Mouse (Mus musculus) spleen, adult 18-20 months (tissue): Measurements from ENCODE around the gene H2-Ab1.
A peak's percentile ranks its signal among the peaks of the same experiment; 100 is the strongest.

Experiments used
- DNase-seq, 2 experiments: peaks; one replicate each; pipeline ENCODE4 v3.0.0; 2022; ENCODE audit warnings: mixed read lengths in 2 of 2

The H2-Ab1 gene

DNA sequence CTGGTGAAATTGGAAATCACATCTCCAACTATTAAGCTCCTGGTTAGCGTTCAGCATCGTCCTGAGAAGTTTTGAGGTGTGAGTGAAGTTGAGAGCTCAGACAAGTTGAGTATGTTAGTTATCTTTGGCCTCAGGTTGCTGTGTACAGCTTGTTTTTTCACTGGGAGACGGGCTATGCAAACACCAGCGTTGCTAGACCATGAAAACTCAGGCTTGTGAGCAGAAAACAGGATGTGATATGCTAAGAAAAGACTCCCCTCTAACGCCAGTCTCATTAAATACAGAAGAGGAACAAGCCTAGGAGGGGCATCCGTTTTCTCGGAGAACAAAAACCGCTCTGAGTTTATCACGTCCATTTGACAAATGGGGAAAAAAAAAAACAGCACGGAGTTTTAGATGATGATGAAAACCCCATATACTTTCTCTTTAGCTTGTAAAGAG, 17.9 kb upstream of the H2-Ab1 start:
- DNase-seq: peak; percentile 30 to 32

GRCm38 (mm10) chr17:34240366-34240765, 17.1 kb upstream of the H2-Ab1 start:
- no peak for DNase-seq

DNA sequence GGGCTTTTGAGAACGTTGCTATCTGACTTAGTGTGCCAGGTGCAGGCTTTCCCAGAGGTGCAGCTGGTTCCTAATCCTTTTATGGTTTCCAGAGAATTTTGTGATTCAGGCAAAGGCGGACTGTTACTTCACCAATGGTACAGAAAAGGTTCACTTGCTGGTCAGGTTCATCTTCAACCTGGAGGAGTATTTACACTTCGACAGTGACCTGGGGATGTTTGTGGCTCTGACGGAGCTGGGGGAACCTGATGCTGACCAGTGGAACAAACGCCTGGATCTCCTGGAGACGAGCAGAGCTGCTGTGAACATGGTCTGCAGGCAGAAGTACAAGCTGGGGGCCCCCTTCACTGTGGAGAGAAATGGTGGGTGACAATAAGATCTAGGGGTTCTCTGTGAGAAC, 16.6 kb upstream of the H2-Ab1 start:
- DNase-seq: peak in 1 of 2 experiments; percentile 2

DNA sequence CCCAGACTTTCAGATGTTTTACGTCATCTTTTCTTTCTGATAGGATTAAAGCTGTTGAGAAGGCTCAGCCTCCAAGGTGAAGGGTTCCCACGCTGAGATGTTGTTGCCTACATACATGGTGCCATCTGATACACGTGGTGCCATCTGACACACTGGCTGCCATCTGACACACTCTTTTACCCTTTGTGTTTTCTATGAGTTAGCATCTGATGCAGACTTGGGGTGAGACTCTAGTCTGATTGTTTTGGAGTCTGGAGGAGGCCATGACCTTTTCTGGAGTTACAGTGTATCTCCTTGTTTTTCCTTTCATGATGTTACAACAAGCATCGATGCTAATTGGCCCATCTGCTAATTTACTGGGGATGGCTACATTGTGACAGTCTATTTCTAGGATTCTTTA, 12.8 kb upstream of the H2-Ab1 start:
- DNase-seq: no peak

GRCm38 (mm10) chr17:34247047-34247446, 10.4 kb upstream of the H2-Ab1 start:
- DNase-seq: no peak

DNA sequence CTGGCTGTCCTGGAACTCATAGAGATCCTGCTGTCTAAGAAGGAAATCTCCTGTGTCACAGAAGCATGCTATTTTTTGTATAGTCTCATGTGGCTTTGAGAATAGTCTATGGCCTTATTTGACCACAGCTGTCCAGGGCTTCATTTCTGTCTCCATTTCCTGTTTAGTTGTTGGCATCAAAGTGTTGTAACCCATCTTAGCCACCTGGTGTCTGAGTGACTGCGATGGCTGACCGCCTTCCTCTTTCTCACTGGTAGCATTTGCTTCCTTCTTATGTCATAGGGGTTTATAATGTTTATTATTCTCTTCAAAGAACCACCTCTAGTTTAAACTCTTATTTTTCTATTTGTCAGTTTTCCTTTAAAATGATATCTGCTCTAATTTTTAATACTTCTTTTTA, 8.7 kb upstream of the H2-Ab1 start:
- peak in 1 of 2 experiments; percentile 24 for DNase-seq

- DNase-seq: peak in 1 of 2 experiments; percentile 1
Measured at GRCm38 (mm10) chr17:34249361-34249760, 8.1 kb upstream of the H2-Ab1 start.

DNA sequence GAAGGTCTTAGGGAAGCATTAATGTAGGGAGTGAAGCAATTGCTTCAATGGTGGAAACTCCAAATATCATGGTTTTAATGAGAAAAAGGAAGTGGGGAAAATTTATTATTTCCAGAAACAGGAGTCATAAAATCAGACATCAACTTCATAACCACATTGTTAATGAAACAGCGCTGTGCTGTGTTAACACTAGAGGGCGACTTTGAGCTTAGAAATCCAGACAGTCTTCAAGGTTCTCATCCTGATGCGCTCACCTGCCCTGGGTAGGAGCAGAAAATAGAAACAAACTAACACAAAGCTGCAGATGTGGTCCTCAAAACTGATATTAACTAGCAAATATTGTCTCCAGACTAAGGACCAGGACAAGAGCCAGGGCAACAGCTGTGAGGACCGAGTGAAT, 7.6 kb upstream of the H2-Ab1 start:
- DNase-seq: peak in 1 of 2 experiments; percentile 49

DNA sequence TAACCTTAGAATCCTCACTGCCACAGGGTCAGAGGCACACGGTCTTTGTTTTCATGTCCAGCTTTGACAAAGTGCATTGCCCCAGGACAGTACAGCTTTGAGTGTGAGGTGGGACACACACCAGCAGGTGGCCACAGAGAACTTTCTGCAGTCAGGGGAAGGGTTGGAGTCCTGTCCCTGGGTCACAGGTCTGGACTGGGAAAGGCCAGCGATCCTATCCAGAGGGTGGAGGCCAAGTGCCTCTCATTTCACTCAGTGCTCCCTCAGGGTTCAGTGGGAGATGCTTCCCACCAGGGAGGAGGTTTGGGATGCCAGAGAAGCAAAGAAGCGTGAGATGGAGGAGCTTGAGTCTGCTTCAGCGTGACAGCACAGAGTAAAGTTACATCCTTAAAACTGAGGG, 5.8 kb upstream of the H2-Ab1 start:
- DNase-seq: no peak

DNA sequence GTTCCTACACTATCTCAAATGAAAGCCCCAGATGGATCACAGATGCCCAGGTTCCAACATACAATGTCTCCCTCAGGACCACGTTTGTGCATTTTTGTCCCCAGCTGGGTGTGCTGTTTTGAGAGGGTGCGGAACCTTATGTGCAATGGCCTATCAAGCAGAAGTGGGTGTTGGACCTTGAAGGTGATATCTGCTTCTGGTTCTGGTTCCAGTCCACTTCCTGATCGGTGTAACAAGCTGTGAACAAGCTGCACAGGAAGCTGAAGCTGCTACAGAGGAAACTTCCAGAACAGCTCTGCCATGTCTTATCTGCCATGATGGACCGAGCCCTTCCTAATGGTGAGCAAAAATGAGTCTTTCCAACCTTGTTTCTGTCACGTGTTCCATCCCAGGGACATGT, 988 bp upstream of the H2-Ab1 start:
- DNase-seq: no peak

- DNase-seq: no peak
Measured at GRCm38 (mm10) chr17:34260551-34260950, 3.1 kb downstream of the H2-Ab1 start.

DNA sequence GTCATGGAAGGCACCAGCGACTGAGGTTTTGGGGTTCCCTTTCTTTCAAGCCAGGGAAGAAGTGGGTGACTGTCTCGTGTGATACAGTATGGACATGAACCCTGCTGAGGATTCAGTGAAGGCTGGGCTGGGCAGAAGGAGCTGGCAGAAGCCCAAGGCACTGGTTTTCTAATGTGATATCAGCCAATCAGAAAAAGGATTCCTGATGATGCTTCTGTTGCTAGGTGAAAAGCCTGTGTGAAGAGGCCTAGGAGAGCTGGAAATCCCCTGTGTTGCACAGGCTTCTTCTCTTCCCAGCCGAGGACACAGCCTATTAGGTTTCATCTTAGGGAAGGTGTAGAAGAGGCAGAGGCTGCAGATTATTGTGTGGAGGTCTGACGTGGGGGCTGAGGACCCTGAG, 4.0 kb downstream of the H2-Ab1 start:
- DNase-seq: peak; percentile 67 to 76

DNA sequence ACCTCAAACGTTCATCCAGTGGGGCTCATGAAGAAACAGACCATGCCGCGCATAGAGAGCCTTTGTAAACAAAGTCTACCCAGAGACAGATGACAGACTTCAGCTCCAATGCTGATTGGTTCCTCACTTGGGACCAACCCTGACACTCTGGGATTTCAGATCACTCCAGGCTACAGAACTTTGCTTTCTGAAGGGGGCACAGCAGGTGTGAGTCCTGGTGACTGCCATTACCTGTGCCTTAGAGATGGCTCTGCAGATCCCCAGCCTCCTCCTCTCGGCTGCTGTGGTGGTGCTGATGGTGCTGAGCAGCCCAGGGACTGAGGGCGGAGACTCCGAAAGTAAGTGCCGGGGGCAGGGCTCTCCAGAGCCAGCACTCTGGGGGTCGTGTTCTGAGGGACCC, 5.6 kb downstream of the H2-Ab1 start:
- DNase-seq: peak; percentile 67 to 80

GRCm38 (mm10) chr17:34263811-34264371, 6.4 kb downstream of the H2-Ab1 start:
- peak; percentile 58 to 64 for DNase-seq

- peak; percentile 53 to 57 for DNase-seq
Measured at GRCm38 (mm10) chr17:34264452-34265351, 7.2 kb downstream of the H2-Ab1 start.

- DNase-seq: no peak
Measured at GRCm38 (mm10) chr17:34268262-34268661, 10.8 kb downstream of the H2-Ab1 start.

GRCm38 (mm10) chr17:34268748-34269147, 11.3 kb downstream of the H2-Ab1 start:
- DNase-seq: no peak

- DNase-seq: no peak
Measured at GRCm38 (mm10) chr17:34269817-34270216, 12.3 kb downstream of the H2-Ab1 start.

GRCm38 (mm10) chr17:34270230-34270629, 12.7 kb downstream of the H2-Ab1 start:
- DNase-seq: no peak

- no peak for DNase-seq
Measured at GRCm38 (mm10) chr17:34270940-34271339, 13.5 kb downstream of the H2-Ab1 start.

- no peak for DNase-seq
Measured at GRCm38 (mm10) chr17:34272102-34272501, 14.6 kb downstream of the H2-Ab1 start.

- no peak for DNase-seq
Measured at GRCm38 (mm10) chr17:34280499-34281038, 23.1 kb downstream of the H2-Ab1 start.

DNA sequence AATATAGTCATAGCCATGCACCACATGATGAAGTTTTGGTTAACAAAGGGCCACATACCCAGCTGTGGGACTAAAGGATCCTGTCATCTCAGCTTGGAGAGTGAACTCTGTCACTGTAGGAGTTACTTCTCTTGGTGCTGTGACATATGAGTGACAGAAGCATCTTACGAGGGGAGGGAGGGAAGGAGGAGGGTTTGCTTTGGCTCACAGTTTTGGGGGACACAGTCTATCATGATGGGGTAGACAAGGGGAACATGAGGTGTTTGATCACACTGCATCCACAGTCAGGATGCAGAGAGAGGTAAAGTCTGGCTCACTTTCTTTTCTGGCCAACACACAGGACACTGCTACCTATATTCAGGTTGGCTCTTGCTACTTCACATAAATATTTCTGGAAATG, 24.3 kb downstream of the H2-Ab1 start:
- no peak for DNase-seq

DNA sequence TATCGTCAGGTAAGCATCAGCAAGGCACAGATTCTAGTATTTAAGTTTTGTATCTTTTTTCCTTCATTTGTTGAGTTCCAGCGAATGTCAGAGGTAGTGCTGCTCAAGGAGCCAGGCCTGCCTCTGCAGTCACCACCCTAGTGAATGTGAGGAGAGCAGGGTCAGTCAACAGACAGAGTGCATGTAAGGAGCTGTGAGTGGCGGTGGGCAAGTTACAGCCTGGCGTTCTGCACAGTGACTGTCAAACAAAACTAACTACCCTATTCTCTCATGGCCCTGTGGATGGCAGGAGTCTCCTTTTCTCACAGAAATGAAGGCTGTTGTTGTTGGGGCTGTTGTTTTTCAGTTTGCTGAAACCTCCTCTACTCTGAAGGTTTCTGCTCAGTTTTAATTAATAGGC, 27.9 kb downstream of the H2-Ab1 start:
- no peak for DNase-seq
